Mouse (Mus musculus) thymus, postnatal 25 days (tissue): ENCODE data around the gene Hist1h2af.
A peak's percentile ranks its signal among the peaks of the same experiment; 100 is the strongest.
"Not testable (repeated sequence)": the region's sequence is repeated elsewhere in the genome, so short reads cannot be mapped to it uniquely, and the experiment has no call there.

Experiments used
- DNase-seq: peaks from one replicate; pipeline ENCODE4 v3.0.0; 2022

Gene Hist1h2af

DNA sequence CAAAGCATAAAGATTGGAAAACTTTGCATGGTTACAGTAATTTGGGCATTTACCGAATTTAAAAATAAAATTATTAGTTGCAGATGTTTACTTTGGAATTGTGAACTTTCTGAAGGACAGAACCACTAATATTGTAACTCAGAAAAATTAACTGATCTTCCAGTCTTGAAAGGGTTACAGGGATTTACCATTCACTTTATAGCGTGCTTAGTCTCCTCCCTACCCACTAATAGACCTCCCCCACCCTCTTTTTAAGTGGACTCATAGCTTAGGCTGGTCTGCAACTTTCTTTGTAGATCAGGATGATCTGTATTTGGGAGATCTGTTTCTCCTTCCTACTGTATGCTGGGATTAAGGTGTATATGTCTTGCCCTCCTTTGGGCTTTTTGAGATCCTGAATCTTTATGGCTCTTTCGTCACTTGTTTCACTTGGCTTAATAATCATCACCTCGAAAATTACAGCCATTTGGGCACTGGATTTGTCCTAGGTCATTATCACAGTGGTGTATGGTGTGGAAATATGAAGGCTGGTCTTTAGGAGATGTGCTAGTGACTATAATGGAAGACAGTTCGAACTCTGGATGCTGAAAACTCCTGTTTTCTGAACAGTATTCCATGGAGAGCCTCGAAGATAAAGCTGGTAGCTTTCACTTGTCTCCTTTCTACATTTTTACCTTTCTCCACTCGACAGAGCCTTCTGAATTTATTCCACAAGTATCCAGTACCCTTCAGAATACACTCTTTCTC lies 2.5 kb downstream of the Hist1h2af start:
- no peak for DNase-seq

DNA sequence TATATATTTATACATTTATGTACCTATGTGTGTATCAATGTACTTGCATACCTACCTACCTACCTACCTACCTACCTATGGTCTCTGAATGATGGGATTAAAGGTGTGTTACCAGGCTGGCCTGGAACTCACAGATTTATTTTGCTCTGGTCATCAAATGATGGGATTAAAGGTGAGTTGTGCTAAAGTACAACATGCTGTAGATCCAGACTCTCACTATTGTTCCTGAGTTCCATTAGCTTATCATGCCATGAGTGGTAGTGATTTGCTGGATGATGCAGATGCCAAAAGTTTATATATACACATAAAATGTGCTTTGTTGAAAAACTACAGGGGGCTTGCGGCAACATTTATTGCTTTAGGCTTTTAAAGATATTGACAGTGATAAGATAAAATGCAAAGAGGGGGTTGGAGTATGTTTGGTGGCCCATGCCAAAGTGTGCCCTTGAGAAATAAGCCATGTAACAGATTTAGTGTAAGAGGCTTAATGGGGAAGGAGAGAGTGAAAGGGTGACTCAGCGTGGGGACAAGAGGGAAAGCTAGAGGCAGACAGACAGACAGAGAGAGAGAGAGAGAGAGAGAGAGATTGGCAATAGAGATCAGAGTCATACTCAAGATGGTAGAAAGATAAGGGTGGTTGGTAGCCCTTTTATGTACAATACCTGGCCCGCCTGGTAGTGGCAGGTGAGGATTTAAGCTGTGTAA lies 3.5 kb downstream of the Hist1h2af start:
- DNase-seq, result no peak

DNA sequence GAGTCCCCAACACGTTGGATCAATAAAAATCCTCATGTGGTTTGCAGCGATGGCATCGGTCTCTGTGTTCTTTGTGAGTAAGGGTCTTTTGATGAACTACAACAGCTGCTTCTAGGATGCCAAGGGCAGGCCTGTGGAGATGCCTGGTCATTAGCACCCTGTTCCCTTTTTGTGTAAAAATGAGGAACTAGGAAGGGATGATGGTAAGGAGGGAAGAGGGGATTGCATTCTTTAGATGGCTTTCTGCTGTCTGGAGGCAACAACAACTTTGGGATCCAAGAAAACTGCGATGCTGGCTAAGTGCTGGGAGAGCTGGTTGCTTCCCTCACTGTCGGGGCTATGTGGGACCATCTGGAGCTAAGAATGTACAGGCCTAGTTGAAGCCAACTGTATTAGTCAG lies 4.5 kb downstream of the Hist1h2af start:
- no peak for DNase-seq

DNA sequence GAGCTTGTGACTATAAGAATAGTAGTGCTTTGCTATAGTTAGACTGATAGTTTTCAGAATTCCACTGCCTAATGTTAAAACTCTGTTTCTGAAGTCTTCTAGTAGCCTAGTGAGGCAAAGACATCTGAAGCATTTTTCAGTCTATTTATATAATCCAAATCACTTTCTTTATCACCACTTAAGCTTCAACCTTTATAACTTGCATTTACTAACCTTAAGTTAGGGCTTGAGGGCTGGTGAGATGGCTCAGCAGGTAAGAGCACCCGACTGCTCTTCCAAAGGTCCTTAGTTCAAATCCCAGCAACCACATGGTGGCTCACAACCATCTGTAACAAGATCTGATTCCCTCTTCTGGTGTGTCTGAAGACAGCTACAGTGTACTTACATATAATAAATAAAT lies 6.1 kb downstream of the Hist1h2af start:
- not testable (repeated sequence) for DNase-seq

DNA sequence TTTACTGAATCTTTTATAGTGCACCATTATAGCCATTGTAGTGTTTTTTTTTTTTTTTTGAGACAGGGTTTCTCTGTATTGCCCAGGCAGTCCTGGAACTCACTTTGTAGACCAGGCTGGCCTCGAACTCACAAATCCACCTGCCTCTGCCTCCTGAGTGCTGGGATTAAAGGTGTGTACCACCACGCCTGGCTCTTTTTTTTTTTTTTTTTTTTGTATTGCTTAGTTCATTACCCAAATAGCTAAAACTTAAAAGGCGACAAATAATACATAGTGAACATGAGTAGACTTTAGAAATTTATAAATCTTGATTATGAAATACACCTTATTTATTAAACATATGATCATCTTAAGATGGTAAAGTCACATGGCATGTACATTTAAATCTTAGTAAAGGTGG lies 7.8 kb downstream of the Hist1h2af start:
- no peak for DNase-seq

DNA sequence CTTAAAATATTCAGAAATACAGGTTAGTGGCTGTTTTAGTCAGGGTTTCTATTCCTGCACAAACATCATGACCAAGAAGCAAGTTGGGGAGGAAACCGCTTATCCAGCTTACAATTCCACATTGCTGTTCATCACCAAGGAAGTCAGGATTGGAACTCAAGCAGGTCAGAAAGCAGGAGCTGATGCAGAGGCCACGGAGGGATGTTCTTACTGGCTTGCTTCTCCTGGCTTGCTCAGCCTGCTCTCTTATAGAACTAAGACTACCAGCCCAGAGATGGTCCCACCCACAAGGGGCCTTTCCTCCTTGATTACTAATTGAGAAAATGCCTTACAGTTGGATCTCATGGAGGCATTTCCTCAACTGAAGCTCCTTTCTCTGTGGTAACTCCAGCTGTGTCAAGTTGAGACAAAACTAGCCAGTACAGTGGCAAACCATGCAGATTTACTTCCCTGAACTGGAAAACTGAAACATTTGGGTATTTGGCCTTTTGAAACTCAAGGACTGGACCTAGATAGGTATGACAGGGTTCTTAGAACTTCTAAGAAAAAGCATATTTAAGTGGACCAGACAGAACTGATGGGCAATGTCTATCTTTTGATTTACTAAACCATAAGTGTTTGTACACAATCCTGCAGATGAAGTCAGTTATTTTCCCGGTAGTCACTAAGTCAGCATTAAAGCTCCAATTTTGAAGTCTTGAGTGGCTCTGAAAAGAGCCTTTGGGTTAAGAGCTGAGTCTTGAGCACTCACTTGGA lies 8.7 kb downstream of the Hist1h2af start:
- DNase-seq, result not testable (repeated sequence)

DNA sequence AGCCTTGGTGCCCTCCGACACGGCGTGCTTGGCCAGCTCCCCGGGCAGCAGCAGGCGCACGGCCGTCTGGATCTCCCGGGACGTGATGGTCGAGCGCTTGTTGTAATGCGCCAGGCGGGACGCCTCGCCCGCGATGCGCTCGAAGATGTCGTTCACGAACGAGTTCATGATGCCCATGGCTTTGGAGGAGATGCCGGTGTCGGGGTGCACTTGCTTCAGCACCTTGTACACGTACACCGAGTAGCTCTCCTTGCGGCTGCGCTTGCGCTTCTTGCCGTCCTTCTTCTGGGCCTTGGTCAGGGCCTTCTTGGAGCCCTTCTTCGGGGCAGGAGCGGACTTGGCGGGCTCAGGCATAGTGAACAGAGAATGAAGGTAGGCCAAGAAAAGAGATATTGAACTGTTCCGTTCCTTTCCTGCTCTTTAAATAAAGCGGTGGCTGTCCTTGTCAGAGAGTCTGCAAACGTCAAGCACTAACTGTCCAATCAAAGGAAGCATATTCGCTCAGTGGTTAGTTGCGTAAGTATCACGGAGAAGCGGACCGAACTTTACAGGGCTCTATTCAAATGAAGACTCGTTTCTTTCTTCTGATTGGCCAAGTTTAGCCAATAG lies 9.4 kb downstream of the Hist1h2af start, which contains the start of gene Hist1h2bh:
Gene Hist1h2bh, minus strand, starts transcription at position 394 of the 609 bp plus-strand sequence.
- peak; percentile 81 for DNase-seq

DNA sequence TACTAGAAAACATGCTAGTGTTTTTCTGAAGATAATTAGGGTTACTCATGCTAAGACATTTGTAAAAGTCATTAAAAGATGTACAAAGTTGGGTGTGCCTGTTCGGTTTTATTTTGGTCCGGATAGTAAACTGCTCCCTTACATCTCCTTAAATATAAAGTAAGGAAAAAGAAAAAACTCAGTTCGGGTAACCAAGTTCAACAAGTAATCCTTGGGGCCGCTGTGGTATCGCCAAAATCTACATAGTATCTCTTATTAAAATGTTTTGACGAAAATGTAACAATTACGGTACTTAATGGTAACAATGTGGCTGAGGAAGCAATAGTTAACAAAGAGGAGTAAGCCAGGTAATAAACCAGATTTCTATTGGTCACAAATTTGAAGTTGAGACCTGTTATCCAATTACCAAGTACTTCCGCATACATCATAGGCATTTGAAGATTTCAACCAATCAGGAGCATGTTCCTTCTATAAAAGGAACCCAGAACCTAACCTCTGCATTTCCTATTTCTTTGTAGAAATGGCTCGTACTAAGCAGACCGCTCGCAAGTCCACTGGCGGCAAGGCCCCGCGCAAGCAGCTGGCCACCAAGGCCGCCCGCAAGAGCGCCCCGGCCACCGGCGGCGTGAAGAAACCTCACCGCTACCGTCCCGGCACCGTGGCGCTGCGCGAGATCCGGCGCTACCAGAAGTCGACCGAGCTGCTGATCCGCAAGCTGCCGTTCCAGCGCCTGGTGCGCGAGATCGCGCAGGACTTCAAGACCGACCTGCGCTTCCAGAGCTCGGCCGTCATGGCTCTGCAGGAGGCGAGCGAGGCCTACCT lies 10.5 kb downstream of the Hist1h2af start, which contains the start of gene Hist1h3f:
Gene Hist1h3f, plus strand, starts transcription at position 88 of the 822 bp plus-strand sequence.
- DNase-seq, result peak; percentile 82

DNA sequence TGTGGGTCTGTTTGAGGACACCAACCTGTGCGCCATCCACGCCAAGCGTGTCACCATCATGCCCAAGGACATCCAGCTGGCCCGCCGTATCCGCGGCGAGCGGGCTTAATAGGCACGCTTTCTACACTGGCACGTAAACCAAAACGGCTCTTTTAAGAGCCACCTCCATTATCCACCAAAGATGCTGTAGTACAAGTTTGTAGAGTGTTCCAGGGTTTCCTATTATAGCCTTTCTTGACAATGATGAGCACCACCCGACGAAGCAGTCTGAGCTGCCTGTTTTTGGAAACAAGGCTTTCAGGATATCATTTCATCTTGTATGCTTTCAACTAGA lies 11.0 kb downstream of the Hist1h2af start:
- DNase-seq, result peak; percentile 50

DNA sequence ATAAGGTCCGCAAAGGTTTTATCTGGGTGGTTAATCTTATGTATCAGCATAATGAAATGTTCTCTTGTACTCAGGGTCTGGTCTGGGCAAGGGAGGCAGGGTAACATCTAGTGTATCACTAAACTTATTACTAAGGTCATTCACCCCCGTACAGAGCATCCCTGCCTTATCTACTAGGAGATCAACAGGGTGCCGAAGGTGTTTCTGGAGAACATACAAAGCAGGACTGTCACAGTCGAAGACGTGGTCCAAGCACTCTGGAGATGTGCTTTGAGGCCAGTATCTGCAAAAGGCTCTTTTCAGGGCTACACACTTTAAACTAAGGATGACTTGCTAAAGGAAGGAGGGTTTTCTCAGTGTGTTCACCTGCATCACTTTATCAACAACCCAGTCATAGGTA lies 13.0 kb downstream of the Hist1h2af start:
- DNase-seq, result no peak

DNA sequence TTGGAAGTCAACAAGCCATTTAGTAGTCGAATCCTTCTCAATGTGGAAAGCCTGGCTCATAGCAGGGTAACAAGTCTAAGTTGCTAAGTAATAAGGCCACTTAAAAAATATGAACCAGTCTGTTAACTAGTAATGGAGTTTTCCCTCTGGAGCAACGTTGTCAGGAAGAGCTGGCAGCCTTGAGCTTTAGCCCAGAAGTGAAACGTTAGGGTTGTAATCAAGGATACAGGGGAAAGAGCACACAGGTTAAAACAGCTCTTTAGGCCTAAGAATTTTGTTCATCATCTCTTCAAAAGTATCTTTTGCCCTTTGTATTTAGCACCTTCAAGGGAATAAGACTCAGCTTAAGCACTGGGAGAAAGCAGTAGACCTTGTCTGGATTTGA lies 17.0 kb downstream of the Hist1h2af start:
- DNase-seq, result no peak

DNA sequence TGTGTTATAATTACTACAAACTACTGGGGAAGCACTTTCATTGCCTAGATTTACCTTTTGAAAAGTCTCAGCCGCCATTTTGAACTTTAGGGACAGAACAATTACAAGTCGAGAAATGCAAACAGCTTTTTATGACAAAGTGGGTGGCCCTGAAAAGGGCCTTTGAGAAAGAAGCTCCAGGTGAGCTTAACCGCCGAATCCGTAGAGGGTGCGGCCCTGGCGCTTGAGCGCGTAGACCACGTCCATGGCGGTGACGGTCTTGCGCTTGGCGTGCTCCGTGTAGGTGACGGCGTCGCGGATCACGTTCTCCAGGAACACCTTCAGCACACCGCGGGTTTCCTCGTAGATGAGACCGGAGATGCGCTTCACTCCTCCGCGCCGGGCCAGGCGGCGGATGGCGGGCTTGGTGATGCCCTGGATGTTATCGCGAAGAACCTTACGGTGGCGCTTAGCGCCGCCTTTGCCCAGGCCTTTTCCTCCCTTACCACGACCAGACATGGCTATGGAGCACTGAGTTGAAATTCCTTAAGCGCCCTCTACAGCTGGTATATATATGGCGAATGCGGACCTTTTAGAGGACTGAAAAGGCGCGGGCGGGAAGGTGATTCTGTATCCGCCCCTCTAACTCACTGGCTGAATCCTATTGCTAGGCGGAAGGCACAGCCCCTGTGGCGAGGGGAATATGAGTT lies 17.6 kb downstream of the Hist1h2af start, which contains the start of gene Hist1h4f:
Gene Hist1h4f, minus strand, starts transcription at position 503 of the 689 bp plus-strand sequence.
- DNase-seq, result peak; percentile 91

DNA sequence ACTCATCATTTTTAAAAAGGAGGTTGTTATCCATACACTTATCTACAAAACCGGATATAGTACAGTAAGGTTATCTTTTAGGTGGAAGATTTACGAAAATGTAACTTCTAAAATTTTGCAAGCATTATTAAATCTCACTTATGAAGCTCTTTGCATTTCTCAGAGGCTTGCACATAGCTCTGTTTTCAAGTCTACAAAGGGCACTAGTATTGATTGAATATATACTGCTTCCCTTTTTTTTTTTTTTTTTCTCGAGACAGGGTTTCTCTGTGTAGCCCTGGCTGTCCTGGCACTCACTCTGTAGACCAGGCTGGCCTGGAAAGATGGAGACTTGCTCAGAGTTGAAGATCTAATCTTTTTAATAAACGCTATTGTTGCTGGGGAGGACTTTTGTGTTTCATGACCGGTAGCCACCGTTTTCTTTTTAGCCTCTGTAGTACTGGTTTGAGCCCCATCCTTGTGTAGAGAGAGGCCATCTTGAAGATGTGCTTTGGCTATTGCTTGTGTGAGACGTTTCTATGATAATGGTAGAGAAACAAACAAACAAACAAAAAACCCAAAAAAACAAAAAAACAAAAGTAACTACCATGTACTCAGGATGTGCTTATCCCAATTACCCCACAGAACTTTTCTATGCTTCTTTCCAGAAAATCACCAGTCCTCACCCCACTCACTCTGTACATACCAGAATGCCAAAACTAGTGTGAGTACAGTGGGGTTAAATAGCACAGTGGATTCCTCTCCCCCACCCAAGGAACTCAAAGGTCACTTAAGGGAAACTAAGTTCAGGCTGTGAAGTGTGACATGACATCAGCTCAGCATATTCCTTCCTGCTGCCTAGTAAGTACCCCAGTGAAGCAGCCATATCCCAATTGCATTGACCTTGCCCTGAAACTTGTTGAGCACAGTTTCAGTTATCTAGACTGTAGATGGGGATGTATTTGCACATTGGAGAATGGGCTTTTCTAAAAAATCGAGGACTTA lies 18.5 kb downstream of the Hist1h2af start:
- no peak for DNase-seq

DNA sequence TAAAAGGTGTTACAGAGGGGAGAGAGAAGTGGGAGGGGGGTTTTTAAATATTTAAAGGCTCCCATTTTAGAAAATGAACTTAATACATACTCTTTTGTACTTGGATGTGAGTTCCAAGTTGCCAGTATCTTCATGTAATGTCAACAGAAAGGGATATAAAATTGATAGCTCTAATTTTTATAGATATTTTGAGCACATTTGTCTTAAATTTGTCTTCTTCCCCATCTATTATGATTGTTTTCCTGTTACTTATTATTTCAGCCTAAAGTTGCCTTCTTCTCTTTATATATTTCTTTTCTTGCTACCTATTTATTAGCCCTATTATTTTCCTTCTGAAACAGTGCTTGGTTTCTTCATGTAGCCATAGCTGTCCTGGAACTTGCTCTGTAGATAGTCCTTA lies 19.3 kb downstream of the Hist1h2af start, which contains the start of gene Hist1h1d:
Gene Hist1h1d, plus strand, starts transcription at position 301 of the 400 bp plus-strand sequence.
- DNase-seq, result no peak

DNA sequence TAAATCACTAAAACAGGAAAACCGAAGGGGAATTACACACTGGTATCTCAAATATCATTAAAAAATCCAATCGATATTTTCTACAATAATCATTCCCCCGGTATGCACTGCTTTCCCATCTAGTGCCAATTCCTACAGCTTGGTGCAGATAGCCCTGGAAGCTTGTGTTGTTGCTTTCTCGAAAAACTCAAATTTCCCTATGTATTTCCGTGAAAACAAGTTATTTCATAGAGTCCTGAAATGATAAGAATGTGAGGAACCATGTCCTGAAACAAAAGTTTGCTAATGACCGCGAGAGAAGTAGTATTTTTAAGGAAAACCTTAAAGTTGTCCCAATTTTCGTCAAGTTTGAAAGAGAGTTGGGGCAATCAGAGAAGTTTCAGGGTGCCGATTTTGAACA lies 20.7 kb downstream of the Hist1h2af start:
- no peak for DNase-seq

DNA sequence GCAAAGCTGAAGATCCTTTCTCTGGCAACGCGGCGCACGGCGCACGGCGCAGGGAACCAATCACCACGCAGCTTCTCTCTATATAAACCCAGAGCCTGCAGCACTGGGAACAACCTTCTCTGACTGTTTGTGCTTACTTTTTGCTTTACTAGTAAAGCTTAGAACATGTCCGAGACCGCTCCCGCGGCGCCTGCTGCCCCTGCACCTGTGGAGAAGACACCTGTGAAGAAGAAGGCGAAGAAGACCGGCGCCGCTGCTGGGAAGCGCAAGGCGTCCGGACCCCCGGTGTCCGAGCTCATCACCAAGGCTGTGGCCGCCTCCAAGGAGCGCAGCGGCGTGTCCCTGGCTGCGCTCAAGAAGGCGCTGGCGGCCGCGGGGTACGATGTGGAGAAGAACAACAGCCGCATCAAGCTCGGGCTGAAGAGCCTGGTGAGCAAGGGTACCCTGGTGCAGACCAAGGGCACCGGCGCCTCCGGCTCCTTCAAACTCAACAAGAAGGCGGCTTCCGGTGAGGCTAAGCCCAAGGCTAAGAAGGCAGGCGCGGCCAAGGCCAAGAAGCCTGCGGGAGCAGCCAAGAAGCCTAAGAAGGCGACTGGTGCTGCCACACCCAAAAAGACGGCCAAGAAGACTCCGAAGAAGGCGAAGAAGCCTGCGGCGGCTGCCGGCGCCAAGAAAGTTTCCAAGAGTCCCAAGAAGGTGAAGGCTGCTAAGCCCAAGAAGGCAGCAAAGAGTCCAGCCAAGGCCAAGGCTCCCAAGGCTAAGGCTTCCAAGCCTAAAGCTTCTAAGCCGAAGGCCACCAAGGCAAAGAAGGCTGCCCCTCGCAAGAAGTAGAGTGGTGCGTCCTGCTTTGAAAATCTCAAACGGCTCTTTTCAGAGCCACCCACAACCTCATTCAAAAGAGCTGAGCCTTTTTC lies 21.5 kb downstream of the Hist1h2af start:
- peak; percentile 92 for DNase-seq

DNA sequence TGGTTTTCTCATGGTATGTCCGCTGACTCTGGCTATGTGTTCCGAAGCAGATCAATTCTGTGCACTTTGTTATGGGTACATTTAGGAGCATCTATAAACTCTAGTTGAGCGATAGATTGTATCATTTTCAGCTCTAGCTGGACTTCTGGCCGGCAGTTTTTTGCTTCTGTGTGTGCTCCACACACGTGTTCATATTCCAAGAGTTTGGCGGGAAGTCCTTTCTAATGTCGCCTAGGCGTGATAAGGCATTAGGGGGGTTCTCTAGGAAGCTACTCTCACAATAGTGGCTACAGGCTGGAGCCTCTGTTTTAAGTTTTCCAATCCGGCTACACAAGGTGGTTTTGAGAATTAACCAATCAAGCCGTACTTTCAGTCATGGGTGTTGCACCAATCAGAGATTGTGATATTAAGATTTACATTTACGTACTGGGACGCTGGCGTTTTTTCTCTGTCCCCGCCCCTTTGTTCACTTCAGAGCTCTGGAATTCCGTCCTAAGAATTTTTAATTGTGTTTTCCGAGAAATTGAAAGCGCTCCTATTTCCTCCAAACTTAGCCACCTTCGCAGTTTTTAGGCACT lies 22.2 kb downstream of the Hist1h2af start:
- DNase-seq, result peak; percentile 74

DNA sequence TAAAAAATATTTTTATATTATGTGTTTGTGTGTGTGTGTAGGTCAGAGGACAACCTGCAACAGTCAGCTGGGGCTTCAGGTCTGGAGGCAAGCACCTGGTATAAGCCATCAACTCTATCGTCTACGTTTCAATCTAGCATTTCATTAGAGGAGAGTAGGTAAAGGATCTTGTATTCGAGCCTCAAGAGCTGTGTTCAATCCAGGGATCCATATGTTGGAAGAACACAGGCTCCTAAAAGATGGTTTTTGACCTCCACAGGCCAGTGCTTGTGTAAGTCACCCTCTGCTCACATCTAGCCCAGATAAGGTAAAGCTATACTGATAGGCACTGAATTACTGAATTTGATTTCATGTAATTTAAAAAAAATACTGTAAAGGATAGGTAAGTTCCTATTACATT lies 23.2 kb downstream of the Hist1h2af start:
- DNase-seq, result no peak

DNA sequence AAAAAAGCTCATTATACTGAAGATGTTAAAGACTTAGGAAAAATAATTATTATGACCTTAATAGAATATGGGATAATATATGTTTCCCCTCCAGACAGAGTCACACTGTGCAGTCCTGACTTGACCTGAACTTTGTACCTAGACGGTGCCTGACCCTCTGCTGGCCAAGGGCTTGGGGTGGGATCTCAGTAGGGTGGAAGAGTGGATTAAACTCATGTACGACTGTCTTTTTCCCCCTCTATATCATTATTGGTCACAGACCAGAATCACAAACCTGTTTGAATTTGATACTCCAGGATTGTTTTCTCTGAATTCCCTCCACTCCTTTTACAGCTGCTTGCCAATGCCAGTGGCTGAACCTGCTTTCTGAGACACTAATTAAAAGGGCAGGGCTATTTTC lies 27.0 kb downstream of the Hist1h2af start:
- DNase-seq, result not testable (repeated sequence)
